In genomic region chr6:6372421-6372820, GRCm38 (mm10) we compare ENCODE assay signal across 21 mouse cellular contexts.
"Had no signal": no experiment of that assay in that cellular context is flagged by ENCODE, and none has a peak within 500 bp of the region (broad histone marks: within the 10 kb centered on the region; RNA-seq: fewer than 3 reads in every experiment).

No protein-coding gene starts in this region.

- H3K36me3 ChIP-seq: heart, embryonic 10.5 days; heart, embryonic 12.5 days; hindbrain, embryonic 13.5 days; hindbrain, embryonic 15.5 days; kidney, embryonic 15.5 days; limb, embryonic 13.5 days; limb, embryonic 15.5 days; liver, embryonic 12.5 days had no signal

- H3K4me1 ChIP-seq: hindbrain, embryonic 13.5 days; hindbrain, embryonic 15.5 days; kidney, embryonic 15.5 days; limb, embryonic 13.5 days; limb, embryonic 15.5 days; liver, embryonic 12.5 days had no signal

- H3K27me3 ChIP-seq: heart, embryonic 12.5 days; hindbrain, embryonic 13.5 days; limb, embryonic 13.5 days; limb, embryonic 15.5 days; liver, embryonic 12.5 days had no signal

- DNase-seq: gastrocnemius, postnatal 14 days; gastrocnemius, postnatal 36 days; kidney, adult 11 months; kidney, adult 2 months; kidney, adult 9 months; kidney, postnatal 14 days; kidney, postnatal 36 days; layer of hippocampus, adult 9-11 months; layer of hippocampus, postnatal 36 days; left cerebral cortex, postnatal 4 days had no signal

- H3K27ac ChIP-seq: heart, embryonic 10.5 days; hindbrain, embryonic 13.5 days; hindbrain, embryonic 15.5 days; hindbrain, postnatal 0 days; kidney, embryonic 15.5 days; kidney, postnatal 0 days; limb, embryonic 13.5 days; limb, embryonic 15.5 days; liver, embryonic 12.5 days; liver, embryonic 14.5 days had no signal

- H3K4me3 ChIP-seq: heart, embryonic 10.5 days; heart, embryonic 12.5 days; hindbrain, embryonic 13.5 days; hindbrain, embryonic 15.5 days; kidney, embryonic 15.5 days; limb, embryonic 13.5 days; limb, embryonic 15.5 days; liver, embryonic 12.5 days had no signal

- H3K9ac ChIP-seq: heart, embryonic 12.5 days; hindbrain, embryonic 13.5 days; hindbrain, embryonic 15.5 days; kidney, embryonic 15.5 days; limb, embryonic 13.5 days; limb, embryonic 15.5 days; liver, embryonic 12.5 days; liver, embryonic 14.5 days had no signal
